Mouse (Mus musculus): ENCODE measurements around the gene Tbrg4. TPM values are rescaled to one million over a fixed set of nuclear protein-coding genes. Genes with fewer than 3 reads are reported as not detected.
A peak's percentile ranks its signal among the peaks of the same experiment; 100 is the strongest.

The Tbrg4 gene
- polyA plus RNA-seq, 1 experiment = 73.9 TPM

DNA sequence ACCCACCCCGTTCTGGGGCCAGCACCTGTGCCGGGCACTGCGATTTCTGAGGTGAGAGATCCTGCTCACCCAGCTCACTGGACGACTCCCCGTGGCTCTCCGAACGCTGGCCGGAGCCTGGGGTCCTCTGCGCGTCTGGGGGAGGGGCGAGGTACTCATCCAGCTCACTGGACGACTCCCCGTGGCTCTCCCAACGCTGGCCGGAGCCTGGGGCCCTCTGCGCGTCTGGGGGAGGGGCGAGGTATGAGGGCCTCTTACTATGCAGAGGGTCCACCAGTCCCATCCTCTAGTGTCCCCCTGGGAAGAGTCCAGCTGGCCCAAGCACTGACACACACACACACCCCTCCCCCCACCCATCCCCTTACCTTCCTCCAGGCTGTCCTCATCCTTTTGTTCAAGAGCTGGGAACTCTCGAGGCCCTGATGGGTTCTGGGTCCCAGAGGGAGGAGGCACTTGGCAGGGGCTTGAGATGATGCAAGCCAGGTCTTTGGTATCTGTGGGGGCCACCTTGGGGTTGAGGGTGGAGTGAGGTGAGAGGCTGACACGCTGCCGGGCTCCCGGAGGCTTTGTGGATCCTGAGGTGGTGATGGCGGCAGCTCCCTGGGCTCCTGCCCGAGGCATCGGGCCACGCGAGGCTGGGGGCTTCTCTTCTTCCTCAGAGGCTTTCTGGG, 26.7 kb downstream of the Tbrg4 start:
- H3K27ac ChIP-seq (ENCODE audit: insufficient read depth, low read depth, low read length) = no peak overlapping the region
- 48% methylated on average over 27 of the region's 27 CpGs for WGBS
- H3K27me3 ChIP-seq (replicated peaks; ENCODE audit: control insufficient read depth, insufficient read depth, low read length) = no peaks in the 10 kb centered on the region
- H3K36me3 ChIP-seq (ENCODE audit: control insufficient read depth, insufficient read depth, low read length) = no peaks in the 10 kb centered on the region
- no peak overlapping the region for H3K4me3 ChIP-seq (ENCODE audit: insufficient read depth, low read depth, low read length)
- no peaks in the 10 kb centered on the region for H3K4me1 ChIP-seq (ENCODE audit: control insufficient read depth, insufficient read depth, low read length)
- TF ChIP-seq CTCF (conservative IDR thresholded peaks at IDR 0.05; ENCODE audit: insufficient read depth, insufficient read length, low read depth, low read length) = no peak
- no peak for TF ChIP-seq POLR2A (IDR thresholded peaks at IDR 0.05; ENCODE audit: low read depth, low read length)
- DNase-seq = no peak

DNA sequence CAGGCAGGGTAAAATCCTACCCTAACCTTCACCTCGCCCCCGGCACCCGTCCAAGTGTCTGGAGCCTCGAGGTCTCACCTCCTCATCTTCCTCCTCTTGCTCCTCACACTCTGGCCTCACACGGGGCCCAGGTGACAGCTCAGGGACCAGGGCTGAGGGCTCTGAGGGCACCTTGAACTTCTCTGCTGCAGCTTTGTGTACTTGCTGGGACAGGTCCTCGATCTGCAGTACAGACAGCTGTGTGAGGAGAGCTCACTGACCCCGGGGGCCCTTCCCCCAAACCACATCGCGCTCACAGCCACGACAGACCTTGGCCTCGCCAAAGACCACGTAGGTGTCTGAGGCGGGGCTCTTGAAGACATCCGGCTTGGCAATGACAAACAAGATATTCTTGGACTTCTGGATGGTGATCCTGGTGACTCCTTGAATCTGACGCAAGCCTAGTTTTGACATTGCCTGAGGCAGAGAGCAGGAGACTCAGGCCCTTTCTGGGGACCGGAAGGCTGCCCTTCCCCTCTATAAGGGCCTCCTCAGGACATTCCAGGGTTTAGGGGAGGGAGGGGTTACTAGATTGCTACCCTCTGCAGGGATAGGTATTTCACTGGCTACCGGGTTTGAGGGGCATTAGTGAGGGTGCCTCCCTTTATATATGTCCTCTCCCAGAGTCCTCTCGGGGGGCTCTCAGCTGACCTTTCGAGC, 27.5 kb downstream of the Tbrg4 start:
- no peaks in the 10 kb centered on the region for H3K27me3 ChIP-seq (replicated peaks; ENCODE audit: control insufficient read depth, insufficient read depth, low read length)
- TF ChIP-seq CTCF (conservative IDR thresholded peaks at IDR 0.05; ENCODE audit: insufficient read depth, insufficient read length, low read depth, low read length) (no peak), POLR2A (IDR thresholded peaks at IDR 0.05; ENCODE audit: low read depth, low read length) (no peak)
- H3K36me3 ChIP-seq (ENCODE audit: control insufficient read depth, insufficient read depth, low read length) = no peaks in the 10 kb centered on the region
- 68% methylated on average over 19 of the region's 19 CpGs for WGBS
- DNase-seq = no peak
- no peaks in the 10 kb centered on the region for H3K4me1 ChIP-seq (ENCODE audit: control insufficient read depth, insufficient read depth, low read length)
- H3K27ac ChIP-seq (ENCODE audit: insufficient read depth, low read depth, low read length) = no peak overlapping the region
- no peak overlapping the region for H3K4me3 ChIP-seq (ENCODE audit: insufficient read depth, low read depth, low read length)

- H3K27me3 ChIP-seq (replicated peaks; ENCODE audit: control insufficient read depth, insufficient read depth, low read length) = no peaks in the 10 kb centered on the region
- no peak overlapping the region for H3K4me3 ChIP-seq (ENCODE audit: insufficient read depth, low read depth, low read length)
- WGBS = 76% methylated on average over 7 of the region's 7 CpGs
- TF ChIP-seq POLR2A (IDR thresholded peaks at IDR 0.05; ENCODE audit: low read depth, low read length) = no peak
- no peak for TF ChIP-seq CTCF (conservative IDR thresholded peaks at IDR 0.05; ENCODE audit: insufficient read depth, insufficient read length, low read depth, low read length)
- no peak for DNase-seq
- no peak overlapping the region for H3K27ac ChIP-seq (ENCODE audit: insufficient read depth, low read depth, low read length)
- H3K36me3 ChIP-seq (ENCODE audit: control insufficient read depth, insufficient read depth, low read length) = no peaks in the 10 kb centered on the region
- no peaks in the 10 kb centered on the region for H3K4me1 ChIP-seq (ENCODE audit: control insufficient read depth, insufficient read depth, low read length)
Observed at GRCm38 (mm10) chr11:6597523-6597922, 28.3 kb downstream of the Tbrg4 start.

DNA sequence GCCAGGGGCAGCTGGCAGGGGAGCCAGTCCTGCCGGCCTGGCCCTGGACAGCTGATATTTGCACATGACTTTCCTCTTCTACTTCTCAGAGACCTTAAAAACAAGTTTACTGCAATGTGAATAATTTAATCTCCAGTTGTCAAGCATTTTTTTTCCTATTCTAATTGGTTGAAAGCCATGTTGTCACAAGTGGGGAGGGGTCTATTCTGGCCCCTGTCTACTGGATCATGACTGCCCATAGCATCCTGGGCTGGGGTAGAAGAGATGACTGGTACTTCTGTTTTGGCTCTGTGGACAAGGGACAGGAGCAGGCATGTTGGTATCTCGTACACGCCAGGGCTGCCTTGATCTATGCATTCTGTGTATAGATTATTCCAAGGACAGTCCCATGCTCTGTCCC, 29.3 kb downstream of the Tbrg4 start:
- H3K36me3 ChIP-seq (ENCODE audit: control insufficient read depth, insufficient read depth, low read length) = no peaks in the 10 kb centered on the region
- WGBS = 82% methylated on average over 3 of the region's 3 CpGs
- TF ChIP-seq POLR2A (IDR thresholded peaks at IDR 0.05; ENCODE audit: low read depth, low read length) (no peak), CTCF (conservative IDR thresholded peaks at IDR 0.05; ENCODE audit: insufficient read depth, insufficient read length, low read depth, low read length) (no peak)

DNA sequence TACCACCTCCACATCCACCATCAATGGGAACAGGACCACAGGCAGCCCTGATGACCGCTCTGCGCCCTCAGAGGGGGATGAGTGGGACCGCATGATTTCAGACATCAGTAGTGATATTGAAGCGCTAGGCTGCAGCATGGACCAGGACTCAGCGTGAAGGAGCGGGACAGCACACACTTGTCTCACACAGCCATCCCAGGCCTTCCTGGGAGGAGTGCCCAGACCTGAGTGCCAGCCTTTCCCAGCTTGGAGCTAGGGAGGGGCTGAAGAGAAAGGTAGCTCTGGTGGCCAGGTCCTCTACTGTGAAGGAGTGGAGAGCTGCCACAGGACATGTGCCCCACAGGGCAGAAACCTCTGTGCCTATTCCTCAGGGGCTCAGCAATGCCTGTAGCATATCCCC, 29.7 kb downstream of the Tbrg4 start:
- H3K36me3 ChIP-seq (ENCODE audit: control insufficient read depth, insufficient read depth, low read length) = no peaks in the 10 kb centered on the region
- DNase-seq = no peak
- H3K27ac ChIP-seq (ENCODE audit: insufficient read depth, low read depth, low read length) = no peak overlapping the region
- no peak overlapping the region for H3K4me3 ChIP-seq (ENCODE audit: insufficient read depth, low read depth, low read length)
- no peak for TF ChIP-seq POLR2A (IDR thresholded peaks at IDR 0.05; ENCODE audit: low read depth, low read length)
- no peak for TF ChIP-seq CTCF (conservative IDR thresholded peaks at IDR 0.05; ENCODE audit: insufficient read depth, insufficient read length, low read depth, low read length)
- no peaks in the 10 kb centered on the region for H3K4me1 ChIP-seq (ENCODE audit: control insufficient read depth, insufficient read depth, low read length)
- no peaks in the 10 kb centered on the region for H3K27me3 ChIP-seq (replicated peaks; ENCODE audit: control insufficient read depth, insufficient read depth, low read length)
- 95% methylated on average over 6 of the region's 6 CpGs for WGBS

More for the DNA sequence above, 29.3 kb downstream of the Tbrg4 start:
- DNase-seq = no peak
- no peak overlapping the region for H3K4me3 ChIP-seq (ENCODE audit: insufficient read depth, low read depth, low read length)
- no peaks in the 10 kb centered on the region for H3K4me1 ChIP-seq (ENCODE audit: control insufficient read depth, insufficient read depth, low read length)
- H3K27ac ChIP-seq (ENCODE audit: insufficient read depth, low read depth, low read length) = no peak overlapping the region
- no peaks in the 10 kb centered on the region for H3K27me3 ChIP-seq (replicated peaks; ENCODE audit: control insufficient read depth, insufficient read depth, low read length)

GRCm38 (mm10) chr11:6595339-6595738, 30.5 kb downstream of the Tbrg4 start:
- no peaks in the 10 kb centered on the region for H3K27me3 ChIP-seq (replicated peaks; ENCODE audit: control insufficient read depth, insufficient read depth, low read length)
- no peak overlapping the region for H3K27ac ChIP-seq (ENCODE audit: insufficient read depth, low read depth, low read length)
- no peak for TF ChIP-seq CTCF (conservative IDR thresholded peaks at IDR 0.05; ENCODE audit: insufficient read depth, insufficient read length, low read depth, low read length)
- TF ChIP-seq POLR2A (IDR thresholded peaks at IDR 0.05; ENCODE audit: low read depth, low read length) = no peak
- H3K4me3 ChIP-seq (ENCODE audit: insufficient read depth, low read depth, low read length) = no peak overlapping the region
- no peaks in the 10 kb centered on the region for H3K36me3 ChIP-seq (ENCODE audit: control insufficient read depth, insufficient read depth, low read length)
- no peaks in the 10 kb centered on the region for H3K4me1 ChIP-seq (ENCODE audit: control insufficient read depth, insufficient read depth, low read length)
- WGBS = 83% methylated on average over 5 of the region's 5 CpGs
- no peak for DNase-seq

DNA sequence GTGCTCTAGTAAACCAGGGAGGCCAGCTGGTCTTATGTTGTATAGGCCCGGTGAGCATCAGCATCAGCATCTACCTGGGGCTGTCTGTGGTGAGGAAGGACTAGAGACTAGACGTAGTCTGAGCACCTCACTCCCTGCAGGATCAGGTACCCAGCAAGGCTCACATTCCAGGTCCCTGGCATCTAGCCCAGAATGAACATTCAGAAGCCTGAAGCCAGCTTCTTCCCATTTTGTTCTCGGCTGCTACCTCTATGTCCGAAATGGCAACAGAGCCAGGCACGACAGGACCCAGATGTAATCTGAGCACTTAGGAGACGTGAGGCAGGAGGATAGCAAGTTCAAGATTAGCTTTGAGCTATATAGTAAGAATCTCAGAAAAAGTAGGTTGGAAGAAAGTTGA, 31.0 kb downstream of the Tbrg4 start:
- DNase-seq = peak; percentile 47
- H3K4me1 ChIP-seq (ENCODE audit: control insufficient read depth, insufficient read depth, low read length) = no peaks in the 10 kb centered on the region
- TF ChIP-seq POLR2A (IDR thresholded peaks at IDR 0.05; ENCODE audit: low read depth, low read length) (no peak), CTCF (conservative IDR thresholded peaks at IDR 0.05; ENCODE audit: insufficient read depth, insufficient read length, low read depth, low read length) (no peak)
- no peak overlapping the region for H3K27ac ChIP-seq (ENCODE audit: insufficient read depth, low read depth, low read length)
- H3K36me3 ChIP-seq (ENCODE audit: control insufficient read depth, insufficient read depth, low read length) = no peaks in the 10 kb centered on the region
- no peaks in the 10 kb centered on the region for H3K27me3 ChIP-seq (replicated peaks; ENCODE audit: control insufficient read depth, insufficient read depth, low read length)
- WGBS = 74% methylated on average over 6 of the region's 6 CpGs
- H3K4me3 ChIP-seq (ENCODE audit: insufficient read depth, low read depth, low read length) = no peak overlapping the region
